Mouse (Mus musculus) forebrain, embryonic 13.5 days (tissue): ENCODE data around the gene Atp2b2. TPM values are rescaled to one million over a fixed set of nuclear protein-coding genes. Genes with fewer than 3 reads are reported as not detected.

Experiments
- ATAC-seq: fragments of 200-750 bp; cut with Nextera tagmentation; 2 replicates; pipeline ENCODE4 v1.8.0; 2017
- H3K27ac ChIP-seq: fragments of 300-500 bp; sonication (generic); 2 replicates; pipeline ENCODE4 v1.5.1; 2015; ENCODE audit warnings: inconsistent platforms, mild to moderate bottlenecking, moderate library complexity
- H3K27me3 ChIP-seq: fragments of 300-500 bp; sonication (generic); 2 replicates; pipeline ENCODE4 v1.6.1; 2015; ENCODE audit warnings: mild to moderate bottlenecking, inconsistent platforms
- H3K36me3 ChIP-seq: fragments of 300-500 bp; sonication (generic); 2 replicates; pipeline ENCODE4 v1.6.1; 2015; ENCODE audit warnings: mild to moderate bottlenecking, inconsistent platforms; ENCODE audit not compliant: poor library complexity, severe bottlenecking
- H3K4me1 ChIP-seq: fragments of 300-500 bp; sonication (generic); 2 replicates; pipeline ENCODE4 v1.6.1; 2015; ENCODE audit warnings: inconsistent platforms
- H3K4me2 ChIP-seq: fragments of 300-500 bp; sonication (generic); 2 replicates; pipeline ENCODE4 v1.6.1; 2015; ENCODE audit warnings: inconsistent platforms, mild to moderate bottlenecking, moderate library complexity
- H3K4me3 ChIP-seq: fragments of 300-500 bp; sonication (generic); 2 replicates; pipeline ENCODE4 v1.5.1; 2015; ENCODE audit warnings: mild to moderate bottlenecking, inconsistent platforms
- H3K9ac ChIP-seq: fragments of 300-500 bp; sonication (generic); 2 replicates; pipeline ENCODE4 v1.6.1; 2015; ENCODE audit warnings: mild to moderate bottlenecking, inconsistent platforms
- H3K9me3 ChIP-seq: fragments of 300-500 bp; sonication (generic); replicated peaks from 2 replicates; pipeline ENCODE4 v1.6.1; 2016; ENCODE audit warnings: inconsistent platforms
- WGBS: fragments of 180-500 bp; shearing (Covaris S2); methylation state at CpG from one replicate; pipeline ENCODE4 v1.1.7; 2015; 5-methylcytosine and 5-hydroxymethylcytosine counted together
- polyA plus RNA-seq: library from polyadenylated mRNA; unstranded; fragments of >200 nt; fragmentation: Nextera tagmentation; extraction: Ambion mirVana; gene quantifications from 2 replicates; pipeline ENCODE4 v1.2.1, GENCODE M21; 2015

Gene Atp2b2
- polyA plus RNA-seq, 1 experiment from 2014 or later: 15.5 TPM

DNA sequence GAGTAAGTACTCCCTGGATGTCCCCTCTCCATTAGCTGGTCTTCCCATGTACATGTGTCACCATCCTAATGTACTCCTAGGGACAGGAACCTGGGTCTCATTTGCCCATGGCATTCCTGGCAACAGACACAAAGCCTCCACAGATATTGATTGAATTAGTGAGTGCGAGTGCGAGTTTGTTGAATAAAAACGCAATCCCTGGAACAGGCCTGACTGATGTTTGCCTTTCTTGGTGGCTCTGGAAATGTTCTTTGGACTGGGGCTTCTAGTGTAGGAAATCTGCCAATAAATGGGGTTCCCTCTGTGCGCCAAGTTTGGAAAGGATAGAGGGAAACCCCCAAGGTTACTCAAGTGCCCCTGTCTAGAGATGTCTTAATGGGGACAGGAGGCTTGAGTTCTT, 146.4 kb downstream of the Atp2b2 start:
- no peak overlapping the region for H3K4me3 ChIP-seq
- H3K4me2 ChIP-seq: no peak overlapping the region
- WGBS: 87% methylated on average over 4 of the region's 4 CpGs
- no peaks in the 10 kb centered on the region for H3K9me3 ChIP-seq
- no peak for ATAC-seq
- peaks cover 14% of the 10 kb centered on the region; the same call in 1 of the 2 replicates for H3K27me3 ChIP-seq
- no peaks in the 10 kb centered on the region for H3K36me3 ChIP-seq
- H3K4me1 ChIP-seq: peaks cover 9% of the 10 kb centered on the region
- no peak overlapping the region for H3K27ac ChIP-seq
- no peak overlapping the region for H3K9ac ChIP-seq

DNA sequence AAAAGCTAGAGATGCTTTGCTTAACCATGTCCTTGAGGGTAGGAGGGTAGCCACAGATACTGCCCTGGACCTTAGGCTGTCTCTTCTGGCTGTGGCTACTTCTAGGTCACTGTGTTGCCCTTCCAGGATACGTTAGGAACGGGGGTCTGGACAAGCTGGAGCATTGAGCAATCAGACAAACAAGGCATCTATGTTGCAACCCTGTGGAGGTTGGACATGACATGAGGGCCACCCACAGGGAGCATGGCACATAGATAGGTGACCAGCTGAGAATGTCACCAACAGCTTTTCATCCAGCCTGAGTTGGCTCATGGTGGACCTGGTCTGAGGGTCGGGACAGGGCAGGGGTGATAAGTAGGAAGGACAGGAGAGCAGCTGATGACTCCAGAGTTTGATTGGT, 148.4 kb downstream of the Atp2b2 start:
- no peak overlapping the region for H3K9ac ChIP-seq
- H3K4me3 ChIP-seq: no peak overlapping the region
- ATAC-seq: no peak
- peaks cover 14% of the 10 kb centered on the region; the same call in 1 of the 2 replicates for H3K27me3 ChIP-seq
- peaks cover 27% of the 10 kb centered on the region for H3K4me1 ChIP-seq
- H3K9me3 ChIP-seq: no peaks in the 10 kb centered on the region
- WGBS: 81% methylated on average over 3 of the region's 3 CpGs
- H3K27ac ChIP-seq: no peak overlapping the region
- H3K4me2 ChIP-seq: no peak overlapping the region
- no peaks in the 10 kb centered on the region for H3K36me3 ChIP-seq

DNA sequence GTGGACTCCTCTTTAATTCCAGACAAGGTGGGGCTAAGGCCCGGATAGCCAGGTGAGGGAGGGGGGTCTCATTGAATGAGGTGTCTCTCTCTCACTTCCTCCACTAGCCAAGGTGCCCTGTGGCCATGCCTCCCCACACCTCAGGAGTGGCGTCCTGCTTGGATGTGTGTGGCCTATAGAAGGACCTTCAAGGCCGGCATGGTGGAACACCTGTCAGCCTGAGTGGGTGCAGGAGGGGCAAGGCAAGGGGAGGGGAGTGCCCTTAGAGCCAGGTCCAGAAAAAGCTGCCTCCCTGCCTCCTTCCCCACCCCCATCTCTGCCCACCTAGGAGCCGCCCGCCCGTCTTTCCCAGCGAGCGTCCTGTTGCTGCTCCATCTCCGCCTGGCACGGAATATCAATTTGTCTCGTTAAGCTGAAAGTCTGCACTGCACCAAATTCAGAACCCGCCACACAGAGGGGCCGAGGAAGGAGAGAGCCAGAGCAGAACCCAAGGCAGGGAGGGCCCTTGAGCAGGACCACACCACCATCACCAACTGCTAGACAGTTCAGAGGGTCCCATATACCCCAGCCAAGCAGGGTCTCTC, 150.2 kb downstream of the Atp2b2 start:
- H3K27me3 ChIP-seq: peaks cover 14% of the 10 kb centered on the region; the same call in 1 of the 2 replicates
- H3K4me1 ChIP-seq: peaks cover 39% of the 10 kb centered on the region
- H3K4me3 ChIP-seq: peak overlapping the region; percentile 66; the same call in 1 of the 2 replicates
- H3K36me3 ChIP-seq: no peaks in the 10 kb centered on the region
- H3K4me2 ChIP-seq: peak overlapping the region; percentile 84
- no peaks in the 10 kb centered on the region for H3K9me3 ChIP-seq
- no peak overlapping the region for H3K9ac ChIP-seq
- 45% methylated on average over 13 of the region's 13 CpGs for WGBS
- no peak overlapping the region for H3K27ac ChIP-seq
- no peak for ATAC-seq

DNA sequence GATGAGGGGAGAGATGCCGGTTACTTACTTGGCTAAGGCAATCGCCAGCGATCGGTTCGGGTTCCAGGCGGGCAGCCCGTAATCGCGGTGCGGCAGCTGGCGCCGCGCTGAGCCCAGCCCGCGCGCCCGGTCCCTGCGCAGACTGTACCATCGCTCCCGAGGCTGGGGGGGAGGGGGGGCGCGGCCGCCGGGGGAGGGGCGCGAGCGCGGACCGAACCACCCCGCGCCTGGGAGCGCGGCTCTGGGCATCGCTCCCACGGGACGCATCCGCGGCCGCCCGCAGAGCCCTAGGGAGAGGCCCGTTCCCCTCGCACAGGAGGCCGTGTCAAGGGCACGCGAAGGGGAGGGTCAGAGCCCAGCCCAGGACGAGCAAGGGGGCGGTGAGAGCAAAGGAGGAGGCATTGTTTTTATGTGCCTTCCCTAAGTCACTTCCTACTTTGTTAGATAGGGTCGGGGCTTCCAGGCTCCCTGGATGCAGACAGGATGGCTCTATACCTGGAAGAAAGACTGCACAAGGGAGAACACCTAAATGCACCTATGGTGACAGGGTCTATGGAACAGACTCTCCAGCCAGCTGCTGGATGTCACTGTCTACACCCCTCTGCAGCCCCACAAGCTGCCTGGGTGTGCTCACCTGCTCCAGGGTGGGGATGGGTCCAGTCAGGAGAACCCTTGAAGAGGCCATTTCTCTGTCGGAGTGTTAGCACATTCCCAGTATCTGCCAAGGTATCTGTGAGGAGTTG, 151.0 kb downstream of the Atp2b2 start:
- Histone ChIP-seq H3K4me2 (peak overlapping the region; percentile 84), H3K36me3 (no peaks in the 10 kb centered on the region), H3K9ac (peak overlapping the region; percentile 86), H3K4me1 (peaks cover 44% of the 10 kb centered on the region), H3K9me3 (no peaks in the 10 kb centered on the region), H3K4me3 (peak overlapping the region; percentile 66), H3K27ac (peak overlapping the region; percentile 65), H3K27me3 (peaks cover 14% of the 10 kb centered on the region; the same call in 1 of the 2 replicates)
- WGBS: under 1% methylated on average over 48 of the region's 49 CpGs
- ATAC-seq: peak; percentile 91

DNA sequence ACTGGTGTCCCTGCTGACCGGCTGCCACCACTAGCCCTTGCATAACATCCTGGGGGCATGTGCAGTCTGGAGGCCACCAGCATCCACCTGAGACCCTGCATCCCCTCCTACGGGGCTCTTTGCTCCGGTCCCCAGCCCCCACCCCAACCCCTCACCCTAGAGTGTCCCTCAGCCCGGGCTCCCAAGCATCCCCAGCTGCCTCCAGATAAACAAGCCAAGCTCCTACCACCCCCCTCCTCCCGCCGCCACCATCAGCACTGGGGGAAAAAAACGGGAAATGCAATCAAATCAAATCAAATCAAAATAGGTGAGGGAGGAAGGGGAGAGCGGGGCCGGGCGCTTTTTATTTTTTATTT, 151.6 kb downstream of the Atp2b2 start:
- H3K4me3 ChIP-seq: peak overlapping the region; percentile 66
- H3K4me1 ChIP-seq: peaks cover 45% of the 10 kb centered on the region
- under 1% methylated on average over 10 of the region's 10 CpGs for WGBS
- H3K9me3 ChIP-seq: no peaks in the 10 kb centered on the region
- H3K4me2 ChIP-seq: peak overlapping the region; percentile 84
- H3K27me3 ChIP-seq: peaks cover 14% of the 10 kb centered on the region; the same call in 1 of the 2 replicates
- no peaks in the 10 kb centered on the region for H3K36me3 ChIP-seq
- peak; percentile 74 for ATAC-seq
- H3K27ac ChIP-seq: peak overlapping the region; percentile 65
- H3K9ac ChIP-seq: peak overlapping the region; percentile 86

DNA sequence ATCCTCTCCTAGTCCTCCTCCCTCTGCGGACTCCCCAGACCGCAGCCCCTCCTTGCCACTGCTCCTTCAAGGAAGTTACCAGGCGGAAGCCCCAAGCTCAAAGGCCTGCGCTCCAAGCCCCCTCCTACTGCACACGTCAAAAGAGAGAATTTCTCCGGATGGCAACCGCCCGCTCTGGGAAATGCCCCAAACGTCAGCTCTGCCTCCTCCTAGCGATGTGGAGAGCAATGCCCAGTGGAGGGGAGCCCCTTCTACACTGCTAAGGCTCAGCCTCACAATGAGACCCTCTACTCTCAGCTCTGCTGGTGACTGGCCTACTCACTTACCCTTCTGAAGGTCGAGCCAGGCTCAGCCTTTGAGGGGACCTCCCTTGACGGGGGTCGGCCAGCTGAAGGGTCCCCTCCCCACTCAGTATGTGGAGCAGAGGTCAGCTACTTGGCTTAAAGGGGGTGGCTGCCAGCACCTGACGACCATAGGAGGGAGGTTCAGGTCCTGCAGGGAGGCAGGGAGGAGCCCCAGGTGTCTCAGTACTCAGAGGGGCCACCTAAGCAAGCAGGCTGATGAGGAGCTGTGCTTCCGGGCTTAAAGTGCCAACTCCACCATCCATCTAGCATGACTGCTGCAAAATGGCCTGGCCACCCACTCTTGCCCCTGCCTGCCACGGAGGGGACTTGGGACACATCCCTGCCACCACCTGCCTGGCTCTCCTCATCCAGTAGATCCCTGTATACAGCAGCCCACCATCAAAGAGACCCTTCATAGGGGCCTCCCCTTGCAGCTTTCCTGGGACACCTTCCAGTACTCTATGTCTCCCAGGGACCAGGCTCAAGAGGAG, 152.2 kb downstream of the Atp2b2 start:
- H3K9me3 ChIP-seq: no peaks in the 10 kb centered on the region
- ATAC-seq: peak; percentile 22
- H3K36me3 ChIP-seq: no peaks in the 10 kb centered on the region
- peaks cover 48% of the 10 kb centered on the region for H3K4me1 ChIP-seq
- peaks cover 11% of the 10 kb centered on the region; the same call in 1 of the 2 replicates for H3K27me3 ChIP-seq
- peak overlapping the region; percentile 84 for H3K4me2 ChIP-seq
- peak overlapping the region; percentile 86 for H3K9ac ChIP-seq
- WGBS: 11% methylated on average over 16 of the region's 16 CpGs
- peak overlapping the region; percentile 65 for H3K27ac ChIP-seq
- H3K4me3 ChIP-seq: peak overlapping the region; percentile 66

DNA sequence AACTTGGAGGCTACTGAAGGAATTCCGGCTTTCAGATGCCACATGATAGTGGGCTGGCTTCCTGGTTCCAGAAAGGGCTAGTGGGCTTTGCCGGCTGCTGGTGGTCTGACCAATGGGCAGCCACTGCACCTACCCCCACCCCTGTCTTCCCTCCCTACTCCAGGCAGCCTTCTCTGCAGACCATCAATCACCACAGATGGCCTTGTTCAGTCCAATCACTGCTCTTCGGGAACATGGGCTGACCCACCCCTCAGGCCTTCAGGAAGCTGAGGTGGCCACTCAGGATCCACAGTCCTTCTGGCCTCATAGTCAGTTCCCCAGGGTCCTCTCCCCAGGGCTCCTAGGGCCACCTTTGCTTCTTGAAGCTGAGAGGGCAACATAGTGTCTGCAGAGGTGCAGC, 153.2 kb downstream of the Atp2b2 start:
- 81% methylated on average over 3 of the region's 3 CpGs for WGBS
- peak overlapping the region; percentile 84 for H3K4me2 ChIP-seq
- no peak overlapping the region for H3K9ac ChIP-seq
- ATAC-seq: no peak
- H3K4me3 ChIP-seq: peak overlapping the region; percentile 66; the same call in 1 of the 2 replicates
- H3K27ac ChIP-seq: no peak overlapping the region
- H3K36me3 ChIP-seq: no peaks in the 10 kb centered on the region
- H3K27me3 ChIP-seq: peaks cover 11% of the 10 kb centered on the region; the same call in 1 of the 2 replicates
- no peaks in the 10 kb centered on the region for H3K9me3 ChIP-seq
- peaks cover 48% of the 10 kb centered on the region for H3K4me1 ChIP-seq

DNA sequence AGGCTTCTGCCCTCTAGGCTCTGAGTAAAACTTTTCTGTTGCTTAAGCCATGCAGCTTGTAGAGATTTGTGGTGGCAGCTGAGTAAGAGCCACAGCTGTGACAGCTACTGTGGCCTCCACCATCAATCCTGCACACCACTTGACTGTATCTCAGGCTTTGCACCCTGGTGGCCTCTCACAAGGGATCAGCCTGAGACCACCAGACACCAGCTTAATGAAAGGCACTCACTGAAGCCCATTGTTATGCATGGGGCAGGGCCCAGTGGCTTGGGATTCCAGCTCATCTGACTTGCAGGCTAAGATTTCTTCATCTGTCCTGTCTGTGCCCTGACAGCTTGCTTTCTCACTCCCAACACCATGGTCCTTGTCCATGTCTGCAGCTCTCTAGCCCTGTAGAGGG, 155.5 kb downstream of the Atp2b2 start:
- H3K36me3 ChIP-seq: no peaks in the 10 kb centered on the region
- no peaks in the 10 kb centered on the region for H3K9me3 ChIP-seq
- H3K4me1 ChIP-seq: peaks cover 57% of the 10 kb centered on the region
- no peak for ATAC-seq
- no peak overlapping the region for H3K27ac ChIP-seq
- no peak overlapping the region for H3K9ac ChIP-seq
- H3K4me2 ChIP-seq: no peak overlapping the region
- H3K4me3 ChIP-seq: no peak overlapping the region
- H3K27me3 ChIP-seq: 0 out of 2 replicates have a peak, but pooled peaks cover under 1% of the 10 kb centered on the region

DNA sequence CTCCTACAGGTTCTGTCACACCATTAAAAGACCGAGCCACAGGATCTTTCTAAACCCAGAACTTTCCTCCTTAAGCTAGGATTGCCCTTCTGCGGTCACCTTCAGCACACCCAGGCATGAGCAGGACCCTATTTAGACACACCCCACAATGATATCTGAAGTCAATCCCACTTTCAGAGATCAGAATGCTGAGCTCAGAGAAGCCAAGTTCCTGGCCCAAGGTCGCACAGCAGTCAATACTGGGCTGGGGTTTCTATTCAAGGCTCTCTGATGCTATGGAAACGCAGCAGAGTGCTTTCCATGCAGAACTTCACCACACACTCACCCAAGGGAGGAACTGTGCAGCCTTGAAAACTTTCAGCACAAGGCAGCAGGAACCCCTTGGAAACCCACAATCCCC, 157.6 kb downstream of the Atp2b2 start:
- ATAC-seq: no peak
- H3K36me3 ChIP-seq: no peaks in the 10 kb centered on the region
- no peaks in the 10 kb centered on the region for H3K9me3 ChIP-seq
- H3K27me3 ChIP-seq: no peaks in the 10 kb centered on the region
- H3K4me2 ChIP-seq: no peak overlapping the region
- 75% methylated on average over 4 of the region's 4 CpGs for WGBS
- H3K4me1 ChIP-seq: peaks cover 42% of the 10 kb centered on the region
- no peak overlapping the region for H3K27ac ChIP-seq
- no peak overlapping the region for H3K9ac ChIP-seq
- H3K4me3 ChIP-seq: no peak overlapping the region

DNA sequence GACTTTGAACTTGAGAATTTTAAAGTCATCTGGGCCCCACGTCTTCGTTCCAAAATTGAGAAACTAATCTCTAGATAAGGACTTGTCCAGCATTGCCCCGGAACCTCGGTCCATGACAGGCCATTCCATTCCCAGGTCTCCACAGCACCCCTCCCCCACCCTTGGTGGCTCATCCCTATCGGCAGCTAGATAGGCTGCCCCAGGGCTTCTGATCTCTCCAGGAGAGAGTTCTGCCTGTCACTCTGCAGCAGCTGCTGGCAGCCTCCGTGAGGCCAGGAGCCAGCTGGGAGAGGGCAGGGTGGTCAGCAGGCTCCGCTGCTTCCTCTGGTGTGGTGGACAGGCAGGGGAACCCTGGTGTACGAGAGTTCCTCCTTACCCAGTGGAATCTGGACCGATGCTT, 159.2 kb downstream of the Atp2b2 start:
- no peak overlapping the region for H3K9ac ChIP-seq
- H3K4me2 ChIP-seq: no peak overlapping the region
- peaks cover 26% of the 10 kb centered on the region for H3K4me1 ChIP-seq
- H3K4me3 ChIP-seq: no peak overlapping the region
- H3K36me3 ChIP-seq: no peaks in the 10 kb centered on the region
- ATAC-seq: no peak
- no peaks in the 10 kb centered on the region for H3K9me3 ChIP-seq
- no peak overlapping the region for H3K27ac ChIP-seq
- WGBS: 55% methylated on average over 9 of the region's 9 CpGs
- no peaks in the 10 kb centered on the region for H3K27me3 ChIP-seq

DNA sequence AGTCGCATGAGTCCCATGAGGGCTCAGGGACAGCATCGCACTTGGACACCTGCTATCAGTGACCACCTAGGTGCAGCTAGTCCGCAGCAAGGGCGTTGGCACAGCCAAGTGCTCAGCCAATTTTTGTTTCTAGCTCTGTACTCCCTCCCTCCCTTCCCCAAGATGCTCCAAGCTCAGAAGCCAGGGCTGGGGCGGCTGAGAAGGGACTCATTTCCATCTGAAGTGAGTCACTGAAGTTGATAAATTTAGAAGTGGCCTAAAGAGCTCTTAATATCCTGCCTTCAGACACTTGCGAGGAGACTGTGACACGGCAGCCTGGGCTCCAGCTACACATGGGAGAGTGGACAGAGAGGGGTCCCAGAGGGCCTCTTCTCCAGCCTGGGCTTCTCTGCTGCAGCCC, 160.0 kb downstream of the Atp2b2 start:
- ATAC-seq: no peak
- Histone ChIP-seq H3K9ac (no peak overlapping the region), H3K27me3 (no peaks in the 10 kb centered on the region), H3K4me2 (no peak overlapping the region), H3K27ac (no peak overlapping the region), H3K4me3 (no peak overlapping the region), H3K4me1 (peaks cover 25% of the 10 kb centered on the region), H3K9me3 (no peaks in the 10 kb centered on the region), H3K36me3 (no peaks in the 10 kb centered on the region)
- WGBS: 68% methylated on average over 7 of the region's 7 CpGs
